Mouse (Mus musculus): ENCODE data around the gene Chrna9.

DNA sequence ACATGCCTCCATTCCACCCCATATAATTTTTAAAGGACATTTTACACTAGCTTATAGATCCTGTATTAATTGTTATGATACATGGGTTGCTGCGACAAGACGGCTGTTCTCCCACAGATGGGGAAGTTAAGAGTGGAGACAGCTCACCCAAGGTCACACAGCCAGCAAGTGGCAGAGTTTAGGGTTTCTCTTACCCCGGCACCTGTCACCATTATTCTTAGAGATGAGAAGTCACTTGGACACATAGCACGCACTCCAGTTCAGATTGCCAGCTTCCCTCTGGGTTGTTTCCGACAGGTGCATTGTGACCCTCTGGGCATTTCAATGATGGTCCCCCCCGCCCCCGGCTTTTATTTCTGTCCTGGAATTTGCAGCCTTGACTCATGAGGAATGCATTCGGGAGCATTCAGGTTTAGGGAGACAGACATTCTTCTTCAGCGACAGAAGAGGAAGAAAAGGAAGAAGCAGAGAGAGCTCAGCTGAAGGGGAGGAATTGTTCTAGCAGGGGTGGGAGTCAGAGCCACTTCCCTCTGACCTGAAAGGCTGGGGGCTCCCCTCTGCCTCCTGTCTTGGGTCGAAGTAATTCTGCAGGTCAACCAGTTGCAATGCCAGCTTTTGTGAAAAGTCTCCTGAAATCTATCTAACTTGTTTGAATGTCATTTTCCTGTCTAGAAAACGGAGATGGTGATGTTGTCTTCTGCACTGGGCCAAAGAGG, 2.4 kb downstream of the Chrna9 start:
- TF ChIP-seq EP300 (IDR thresholded peaks at IDR 0.05; ENCODE audit: low read depth) (no peak), CTCF (IDR thresholded peaks at IDR 0.05; ENCODE audit: low read depth) (no peak)
